Mouse (Mus musculus): ENCODE measurements at regions not wholly inside any gene's neighbourhood (a gene's known extent, or its start where the extent isn't known, plus 50 kb on each side); places are given as distances from the start of the nearest gene placed in this dataset.

DNA sequence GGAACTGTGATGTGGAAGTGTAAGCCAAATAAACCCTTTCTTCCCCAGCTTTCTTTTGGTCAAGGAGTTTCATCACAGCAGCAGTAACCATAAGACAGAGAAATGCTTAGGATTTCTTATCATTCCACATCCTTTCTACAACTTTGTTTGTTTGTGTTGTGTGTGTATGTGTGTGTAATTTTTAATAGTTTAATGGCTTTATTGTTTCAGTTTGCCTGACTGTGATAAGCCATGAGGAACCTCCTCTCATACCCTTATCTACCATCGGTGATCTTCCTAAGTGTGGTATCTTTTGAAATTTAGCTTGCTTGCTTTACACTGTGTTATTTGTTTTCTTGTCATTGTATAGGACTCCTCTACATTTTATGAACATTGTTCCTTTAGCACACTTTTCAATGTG is 970.6 kb upstream of the Lrrc6 start:
- TF ChIP-seq CTCF (IDR thresholded peaks at IDR 0.05) (no peak), EP300 (IDR thresholded peaks at IDR 0.05) (no peak)

Data from lung, postnatal 0 days (tissue).